Mouse (Mus musculus): ENCODE results near the gene Ppp3ca. TPM values are rescaled to one million over a fixed set of nuclear protein-coding genes. Genes with fewer than 3 reads are reported as not detected.

Ppp3ca gene
- total and polyA plus RNA-seq, 3 experiments, result 63.4 to 143 (median 130) TPM

GRCm38 (mm10) chr3:136706771-136707170, 36.8 kb downstream of the Ppp3ca start (continued):
- TF ChIP-seq JUND (conservative IDR thresholded peaks at IDR 0.05; ENCODE audit: low read depth, low read length), result no peak
- TF ChIP-seq CHD1 (IDR thresholded peaks at IDR 0.05; ENCODE audit: low read depth, low read length), result peak; percentile 63; the same call in 1 of the 2 replicates
- no peak; the same call in 1 of the 2 replicates for TF ChIP-seq NRF1 (IDR thresholded peaks at IDR 0.05; ENCODE audit: low read depth, low read length)
- TF ChIP-seq MAZ (IDR thresholded peaks at IDR 0.05; ENCODE audit: low read depth, low read length), result peak; percentile 66; the same call in 1 of the 2 replicates
- TF ChIP-seq BHLHE40 (IDR thresholded peaks at IDR 0.05; ENCODE audit: low read depth, low read length), result peak; percentile 52
- peak; percentile 63; the same call in 1 of the 2 replicates for TF ChIP-seq MXI1 (IDR thresholded peaks at IDR 0.05; ENCODE audit: low read depth, low read length)
- peak; percentile 47; the same call in 1 of the 2 replicates for TF ChIP-seq IRF4 (IDR thresholded peaks at IDR 0.05; ENCODE audit: low read depth, low read length)
- peak; percentile 53; the same call in 1 of the 2 replicates for TF ChIP-seq TCF12 (IDR thresholded peaks at IDR 0.05; ENCODE audit: low read depth, low read length)
- no peak for TF ChIP-seq SIN3A (IDR thresholded peaks at IDR 0.05; ENCODE audit: low read length)

- Histone ChIP-seq H3K27ac (ENCODE audit: insufficient read depth, low read depth) (peak overlapping the region; percentile 35; the same call in 1 of the 2 replicates), H3K36me3 (replicated peaks in 1 of 2; ENCODE audit: control insufficient read depth in 1 of 2, insufficient read depth in 1 of 2, low read length in 1 of 2) (peaks cover 0 to 9% of the 10 kb centered on the region in 2 experiments), H3K9ac (ENCODE audit: insufficient read depth, low read depth) (peak overlapping the region; percentile 48), H3K4me3 (replicated peaks in 1 of 3; ENCODE audit: low read depth in 2 of 3, low read length in 2 of 3, poor library complexity in 1 of 3) (no peak overlapping the region), H3K4me2 (ENCODE audit: insufficient read depth, low read depth, poor library complexity, severe bottlenecking) (peak overlapping the region; percentile 98), H3K9me3 (replicated peaks; ENCODE audit: low read length) (no peaks in the 10 kb centered on the region), H3K27me3 (replicated peaks) (no peaks in the 10 kb centered on the region), H3K79me2 (replicated peaks; ENCODE audit: control insufficient read depth, extremely low read depth, insufficient read depth, poor library complexity, severe bottlenecking) (peaks cover 58% of the 10 kb centered on the region), H3K4me1 (ENCODE audit: control insufficient read depth in 1 of 2, insufficient read depth in 2 of 2) (peaks cover 30 to 92% of the 10 kb centered on the region in 2 experiments)
- in situ Hi-C loops (cut with MboI; ENCODE audit: low pct_ligation_motif_present, low pct_unique_long_range_greater_than_20kb, low sequenced_read_pairs) (no loop called here), dilution Hi-C loops (cut with MboI; ENCODE audit: extremely low pct_ligation_motif_present, extremely low pct_unique_long_range_greater_than_20kb, low sequenced_read_pairs) (no loop called here)
- DNase-seq (ENCODE audit: extremely low read depth), result no peak
- no peak for TF ChIP-seq SMC3 (IDR thresholded peaks at IDR 0.05; ENCODE audit: low read depth, low read length)
- no peak; the same call in 1 of the 2 replicates for TF ChIP-seq MAX (IDR thresholded peaks at IDR 0.05; ENCODE audit: low read length)
- peak; percentile 51; the same call in 1 of the 2 replicates for TF ChIP-seq IRF4 (IDR thresholded peaks at IDR 0.05; ENCODE audit: low read depth, low read length)
- no peak for TF ChIP-seq CHD2 (IDR thresholded peaks at IDR 0.05; ENCODE audit: low read length)
- peak; percentile 63 for TF ChIP-seq JUN (IDR thresholded peaks at IDR 0.05; ENCODE audit: insufficient read depth, low read depth, low read length)
- no peak for TF ChIP-seq USF1 (IDR thresholded peaks at IDR 0.05; ENCODE audit: low read depth, low read length)
- peak; percentile 84 for TF ChIP-seq ZNF384 (IDR thresholded peaks at IDR 0.05; ENCODE audit: low read depth, low read length)
- 0 out of 2 replicates have a peak, but pooled peaks have one; percentile 25 for TF ChIP-seq MXI1 (IDR thresholded peaks at IDR 0.05; ENCODE audit: low read depth, low read length)
- peak; percentile 81 for TF ChIP-seq JUND (conservative IDR thresholded peaks at IDR 0.05; ENCODE audit: low read depth, low read length)
Observed at GRCm38 (mm10) chr3:136707222-136708019, 37.5 kb downstream of the Ppp3ca start.

- H3K27me3 ChIP-seq (replicated peaks), result no peaks in the 10 kb centered on the region
- dilution Hi-C loops (cut with MboI; ENCODE audit: extremely low pct_ligation_motif_present, extremely low pct_unique_long_range_greater_than_20kb, low sequenced_read_pairs), result no loop called here
- peaks cover 57% of the 10 kb centered on the region for H3K79me2 ChIP-seq (replicated peaks; ENCODE audit: control insufficient read depth, extremely low read depth, insufficient read depth, poor library complexity, severe bottlenecking)
- peak; percentile 70 for DNase-seq (ENCODE audit: extremely low read depth)
- H3K9ac ChIP-seq (ENCODE audit: insufficient read depth, low read depth), result peak overlapping the region; percentile 45
- peak overlapping the region; percentile 74 for H3K4me2 ChIP-seq (ENCODE audit: insufficient read depth, low read depth, poor library complexity, severe bottlenecking)
- in situ Hi-C loops (cut with MboI; ENCODE audit: low pct_ligation_motif_present, low pct_unique_long_range_greater_than_20kb, low sequenced_read_pairs), result no loop called here
- H3K27ac ChIP-seq (ENCODE audit: insufficient read depth, low read depth), result peak overlapping the region; percentile 65
- peaks cover 0 to 11% of the 10 kb centered on the region in 2 experiments for H3K36me3 ChIP-seq (replicated peaks in 1 of 2; ENCODE audit: control insufficient read depth in 1 of 2, insufficient read depth in 1 of 2, low read length in 1 of 2)
- no peaks in the 10 kb centered on the region for H3K9me3 ChIP-seq (replicated peaks; ENCODE audit: low read length)
- peaks cover 30 to 87% of the 10 kb centered on the region in 2 experiments for H3K4me1 ChIP-seq (ENCODE audit: control insufficient read depth in 1 of 2, insufficient read depth in 2 of 2)
- H3K4me3 ChIP-seq (replicated peaks in 1 of 3; ENCODE audit: low read depth in 2 of 3, low read length in 2 of 3, poor library complexity in 1 of 3), result peak overlapping the region in 1 of 3 experiments; percentile 6
- 0 out of 2 replicates have a peak, but pooled peaks have one; percentile 30 for TF ChIP-seq JUND (conservative IDR thresholded peaks at IDR 0.05; ENCODE audit: low read depth, low read length)
- TF ChIP-seq USF2 (conservative IDR thresholded peaks at IDR 0.05; ENCODE audit: low read depth, low read length), result no peak
- no peak for TF ChIP-seq GABPA (IDR thresholded peaks at IDR 0.05; ENCODE audit: insufficient replicate concordance, low read depth, low read length)
- 0 out of 2 replicates have a peak, but pooled peaks have one; percentile 11 for TF ChIP-seq SIN3A (IDR thresholded peaks at IDR 0.05; ENCODE audit: low read length)
- 0 out of 2 replicates have a peak, but pooled peaks have one; percentile 34 for TF ChIP-seq TBP (conservative IDR thresholded peaks at IDR 0.05; ENCODE audit: low read depth, low read length)
- 0 out of 2 replicates have a peak, but pooled peaks have one; percentile 16 for TF ChIP-seq POLR2A (IDR thresholded peaks at IDR 0.05; ENCODE audit: low read depth, low read length)
- TF ChIP-seq PAX5 (IDR thresholded peaks at IDR 0.05; ENCODE audit: low read length), result no peak
- TF ChIP-seq ETS1 (conservative IDR thresholded peaks at IDR 0.05; ENCODE audit: low read depth, low read length), result peak; percentile 79
- TF ChIP-seq HCFC1 (IDR thresholded peaks at IDR 0.05; ENCODE audit: low read depth, low read length), result peak; percentile 39
- TF ChIP-seq EP300 (IDR thresholded peaks at IDR 0.05; ENCODE audit: low read length), result peak; percentile 87
- TF ChIP-seq ZNF384 (IDR thresholded peaks at IDR 0.05; ENCODE audit: low read depth, low read length), result peak; percentile 96
- no peak for TF ChIP-seq CHD2 (IDR thresholded peaks at IDR 0.05; ENCODE audit: low read length)
- peak; percentile 17 for TF ChIP-seq RAD21 (IDR thresholded peaks at IDR 0.05; ENCODE audit: low read depth, low read length)
- TF ChIP-seq TCF12 (IDR thresholded peaks at IDR 0.05; ENCODE audit: low read depth, low read length), result 0 out of 2 replicates have a peak, but pooled peaks have one; percentile 54
- peak; percentile 95 for TF ChIP-seq IRF4 (IDR thresholded peaks at IDR 0.05; ENCODE audit: low read depth, low read length)
- 0 out of 2 replicates have a peak, but pooled peaks have one; percentile 40 for TF ChIP-seq UBTF (IDR thresholded peaks at IDR 0.05; ENCODE audit: low read depth, low read length)
- no peak for TF ChIP-seq ZMIZ1 (IDR thresholded peaks at IDR 0.05; ENCODE audit: low read depth, low read length)
Observed at GRCm38 (mm10) chr3:136708230-136708629, 38.3 kb downstream of the Ppp3ca start.

Data from CH12.LX (cell line).